Mouse (Mus musculus): ENCODE data around the gene Trmt2a. TPM values are rescaled to one million over a fixed set of nuclear protein-coding genes. Genes with fewer than 3 reads are reported as not detected.

The Trmt2a gene
- polyA plus RNA-seq, 1 experiment = 39.4 TPM

DNA sequence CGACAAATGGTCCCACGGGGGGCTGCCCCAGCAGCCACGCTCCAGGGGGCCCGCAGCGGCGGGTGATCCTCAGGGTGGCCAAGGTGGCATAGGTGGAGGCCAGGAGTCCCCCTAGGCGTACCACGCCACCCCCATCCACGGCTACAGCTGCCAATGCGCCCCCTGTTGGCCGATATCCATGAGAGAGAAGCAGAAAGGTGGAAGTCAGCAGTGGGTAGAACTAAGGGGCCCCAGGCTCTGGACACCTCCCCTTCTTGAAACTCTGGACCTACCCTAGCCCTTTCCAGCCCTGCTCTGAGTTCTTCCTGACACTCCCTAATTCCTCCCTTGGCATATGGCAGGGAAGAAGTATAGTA is 27.0 kb upstream of the Trmt2a start:
- no peaks in the 10 kb centered on the region for H3K27me3 ChIP-seq (replicated peaks; ENCODE audit: control insufficient read depth, insufficient read depth, low read length)
- DNase-seq = no peak
- no peaks in the 10 kb centered on the region for H3K4me1 ChIP-seq (ENCODE audit: control insufficient read depth, insufficient read depth, low read length)
- H3K4me3 ChIP-seq (ENCODE audit: insufficient read depth, low read depth, low read length) = no peak overlapping the region
- no peaks in the 10 kb centered on the region for H3K36me3 ChIP-seq (ENCODE audit: control insufficient read depth, insufficient read depth, low read length)
- no peak overlapping the region for H3K27ac ChIP-seq (ENCODE audit: insufficient read depth, low read depth, low read length)
- no peak for TF ChIP-seq POLR2A (IDR thresholded peaks at IDR 0.05; ENCODE audit: low read depth, low read length)
- no peak for TF ChIP-seq CTCF (conservative IDR thresholded peaks at IDR 0.05; ENCODE audit: insufficient read depth, insufficient read length, low read depth, low read length)
- WGBS = 82% methylated on average over 11 of the region's 11 CpGs

DNA sequence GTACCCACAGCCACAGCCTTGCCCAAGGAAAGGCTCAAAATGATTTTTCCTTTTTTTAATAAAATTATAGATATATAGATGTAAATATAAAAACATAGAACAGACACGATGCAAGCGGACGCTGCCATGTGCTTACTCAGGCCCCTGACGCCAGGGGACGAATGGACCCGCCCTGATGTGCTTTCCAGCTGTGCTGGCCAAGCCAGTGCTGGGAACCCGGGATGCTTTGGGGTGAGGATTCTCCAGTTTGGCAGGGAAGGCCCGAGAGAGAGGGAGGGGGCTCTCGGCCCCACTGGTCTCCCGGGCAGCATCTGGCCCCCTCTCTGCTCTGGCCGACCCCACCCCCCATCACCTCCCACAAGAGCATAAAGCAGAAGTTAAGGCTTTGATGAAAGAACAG is 26.3 kb upstream of the Trmt2a start:
- WGBS = 88% methylated on average over 11 of the region's 11 CpGs
- Histone ChIP-seq H3K36me3 (ENCODE audit: control insufficient read depth, insufficient read depth, low read length) (no peaks in the 10 kb centered on the region), H3K4me1 (ENCODE audit: control insufficient read depth, insufficient read depth, low read length) (no peaks in the 10 kb centered on the region), H3K27ac (ENCODE audit: insufficient read depth, low read depth, low read length) (no peak overlapping the region), H3K4me3 (ENCODE audit: insufficient read depth, low read depth, low read length) (no peak overlapping the region), H3K27me3 (replicated peaks; ENCODE audit: control insufficient read depth, insufficient read depth, low read length) (no peaks in the 10 kb centered on the region)
- TF ChIP-seq CTCF (conservative IDR thresholded peaks at IDR 0.05; ENCODE audit: insufficient read depth, insufficient read length, low read depth, low read length) (no peak), POLR2A (IDR thresholded peaks at IDR 0.05; ENCODE audit: low read depth, low read length) (no peak)
- no peak for DNase-seq

DNA sequence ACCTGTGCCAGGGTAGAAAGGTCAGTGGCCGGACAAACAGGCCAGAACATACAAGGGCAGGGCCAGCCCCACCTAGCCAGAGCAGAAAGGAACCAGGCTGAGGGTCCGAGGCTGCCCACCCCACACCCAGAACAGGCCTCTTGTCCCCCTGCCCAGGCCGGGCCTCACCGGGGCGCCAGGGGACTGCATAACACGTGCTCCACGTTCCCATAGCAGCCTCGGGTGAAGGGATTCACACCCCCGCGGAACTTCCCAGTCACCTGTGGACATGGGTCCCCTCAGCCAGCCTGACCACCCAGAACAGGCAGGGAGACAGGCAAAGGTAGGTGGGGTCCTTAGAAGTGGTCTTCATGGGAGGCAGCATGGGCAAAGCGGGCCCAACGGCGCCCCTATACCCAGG is 21.3 kb upstream of the Trmt2a start:
- Histone ChIP-seq H3K36me3 (ENCODE audit: control insufficient read depth, insufficient read depth, low read length) (no peaks in the 10 kb centered on the region), H3K27me3 (replicated peaks; ENCODE audit: control insufficient read depth, insufficient read depth, low read length) (no peaks in the 10 kb centered on the region), H3K4me3 (ENCODE audit: insufficient read depth, low read depth, low read length) (no peak overlapping the region), H3K27ac (ENCODE audit: insufficient read depth, low read depth, low read length) (no peak overlapping the region), H3K4me1 (ENCODE audit: control insufficient read depth, insufficient read depth, low read length) (0 out of 2 replicates have a peak, but pooled peaks cover 3% of the 10 kb centered on the region)
- no peak for TF ChIP-seq POLR2A (IDR thresholded peaks at IDR 0.05; ENCODE audit: low read depth, low read length)
- no peak for TF ChIP-seq CTCF (conservative IDR thresholded peaks at IDR 0.05; ENCODE audit: insufficient read depth, insufficient read length, low read depth, low read length)
- DNase-seq = no peak
- 89% methylated on average over 13 of the region's 13 CpGs for WGBS

DNA sequence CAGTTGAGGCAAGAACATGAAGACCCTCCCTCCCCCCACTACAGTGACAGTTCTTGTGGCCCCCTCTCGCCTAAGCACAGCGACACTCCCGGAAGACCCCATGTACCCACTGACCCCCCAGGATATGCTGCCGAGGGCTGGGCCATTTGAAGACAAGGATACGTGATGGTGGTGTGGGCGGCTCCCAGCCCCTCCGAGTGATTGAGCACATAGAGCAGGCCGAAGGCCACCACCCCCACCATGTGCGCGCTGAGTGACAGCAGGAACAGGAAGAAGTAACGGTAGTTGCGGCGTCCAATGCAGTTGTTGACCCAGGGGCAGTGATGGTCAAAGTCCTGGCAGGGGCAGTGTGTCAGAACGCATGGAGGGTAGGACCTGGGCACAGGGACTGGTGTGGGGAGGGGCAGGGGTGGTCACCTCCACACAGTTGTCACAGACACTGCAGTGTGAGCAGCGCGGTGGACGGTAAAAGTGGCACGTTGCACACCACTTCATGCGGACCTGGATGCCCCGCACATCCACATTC is 20.5 kb upstream of the Trmt2a start:
- Histone ChIP-seq H3K27me3 (replicated peaks; ENCODE audit: control insufficient read depth, insufficient read depth, low read length) (no peaks in the 10 kb centered on the region), H3K4me1 (ENCODE audit: control insufficient read depth, insufficient read depth, low read length) (0 out of 2 replicates have a peak, but pooled peaks cover 3% of the 10 kb centered on the region), H3K36me3 (ENCODE audit: control insufficient read depth, insufficient read depth, low read length) (no peaks in the 10 kb centered on the region), H3K4me3 (ENCODE audit: insufficient read depth, low read depth, low read length) (no peak overlapping the region), H3K27ac (ENCODE audit: insufficient read depth, low read depth, low read length) (no peak overlapping the region)
- TF ChIP-seq CTCF (conservative IDR thresholded peaks at IDR 0.05; ENCODE audit: insufficient read depth, insufficient read length, low read depth, low read length) (no peak), POLR2A (IDR thresholded peaks at IDR 0.05; ENCODE audit: low read depth, low read length) (no peak)
- 90% methylated on average over 20 of the region's 20 CpGs for WGBS
- DNase-seq = no peak

DNA sequence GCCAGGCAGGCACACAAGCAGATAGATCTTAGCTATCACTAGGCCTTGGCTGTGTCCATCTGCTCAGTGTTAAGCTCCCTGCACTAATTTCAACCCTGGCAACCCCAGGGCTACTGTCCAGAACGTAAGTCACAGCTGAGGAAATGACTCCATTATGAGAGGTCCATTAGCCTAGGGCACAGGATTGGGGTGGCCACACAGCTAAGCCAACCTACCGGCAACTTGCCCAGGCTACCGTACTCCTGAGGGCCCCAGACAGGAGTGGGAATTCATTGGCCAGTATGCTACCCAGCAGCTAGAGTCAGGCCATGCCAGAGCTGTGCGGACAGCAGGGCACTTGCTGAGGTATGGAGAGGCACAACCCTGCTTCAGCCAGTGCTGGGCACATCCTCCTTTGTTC is 19.6 kb upstream of the Trmt2a start:
- no peaks in the 10 kb centered on the region for H3K36me3 ChIP-seq (ENCODE audit: control insufficient read depth, insufficient read depth, low read length)
- H3K27me3 ChIP-seq (replicated peaks; ENCODE audit: control insufficient read depth, insufficient read depth, low read length) = no peaks in the 10 kb centered on the region
- WGBS = 82% methylated on average over 4 of the region's 4 CpGs
- no peak for DNase-seq
- H3K27ac ChIP-seq (ENCODE audit: insufficient read depth, low read depth, low read length) = no peak overlapping the region
- H3K4me3 ChIP-seq (ENCODE audit: insufficient read depth, low read depth, low read length) = no peak overlapping the region
- no peak for TF ChIP-seq POLR2A (IDR thresholded peaks at IDR 0.05; ENCODE audit: low read depth, low read length)
- no peak for TF ChIP-seq CTCF (conservative IDR thresholded peaks at IDR 0.05; ENCODE audit: insufficient read depth, insufficient read length, low read depth, low read length)
- H3K4me1 ChIP-seq (ENCODE audit: control insufficient read depth, insufficient read depth, low read length) = 0 out of 2 replicates have a peak, but pooled peaks cover 4% of the 10 kb centered on the region

DNA sequence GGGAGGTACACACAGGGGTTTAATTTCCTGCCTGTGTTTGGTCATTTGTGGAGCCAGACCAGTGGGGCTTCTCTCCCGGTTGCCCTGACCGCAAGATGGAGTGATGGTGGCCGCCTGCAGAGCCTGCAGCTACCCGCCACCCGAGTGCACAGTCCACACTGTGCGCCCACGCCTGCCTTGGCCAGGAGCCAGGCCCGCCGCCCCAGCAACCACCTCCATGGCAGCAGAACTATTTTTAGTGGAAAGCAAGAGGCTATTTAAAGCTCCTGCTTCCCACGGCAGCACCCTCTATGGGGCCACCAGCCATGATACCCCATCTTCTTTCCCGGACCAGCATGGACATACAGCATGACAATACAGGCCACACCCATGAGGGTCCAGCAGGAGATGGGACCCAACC is 18.9 kb upstream of the Trmt2a start:
- Histone ChIP-seq H3K4me3 (ENCODE audit: insufficient read depth, low read depth, low read length) (no peak overlapping the region), H3K36me3 (ENCODE audit: control insufficient read depth, insufficient read depth, low read length) (no peaks in the 10 kb centered on the region), H3K4me1 (ENCODE audit: control insufficient read depth, insufficient read depth, low read length) (0 out of 2 replicates have a peak, but pooled peaks cover 7% of the 10 kb centered on the region), H3K27me3 (replicated peaks; ENCODE audit: control insufficient read depth, insufficient read depth, low read length) (no peaks in the 10 kb centered on the region), H3K27ac (ENCODE audit: insufficient read depth, low read depth, low read length) (no peak overlapping the region)
- TF ChIP-seq POLR2A (IDR thresholded peaks at IDR 0.05; ENCODE audit: low read depth, low read length) (no peak), CTCF (conservative IDR thresholded peaks at IDR 0.05; ENCODE audit: insufficient read depth, insufficient read length, low read depth, low read length) (no peak)
- DNase-seq = peak; percentile 9
- WGBS = 35% methylated on average over 11 of the region's 11 CpGs

DNA sequence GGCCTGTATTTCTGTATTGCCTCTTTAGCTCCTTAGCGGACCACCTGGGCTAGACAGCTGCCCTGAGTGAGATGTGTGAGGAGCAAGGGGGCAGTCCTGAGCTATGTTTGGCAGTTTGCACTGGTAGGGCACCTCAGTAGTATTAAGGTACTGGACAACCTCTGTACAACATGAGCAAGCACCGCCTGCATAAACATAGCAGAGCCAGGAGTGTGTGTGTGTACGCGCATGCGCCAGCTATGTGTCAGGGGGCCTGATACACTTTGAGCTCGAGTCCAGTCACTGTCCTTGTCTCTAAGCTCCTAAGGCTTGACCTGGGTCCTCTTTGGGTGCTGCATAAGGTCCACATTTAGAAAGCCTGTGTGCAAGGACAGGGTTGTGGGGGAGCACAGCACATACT is 17.9 kb upstream of the Trmt2a start:
- H3K36me3 ChIP-seq (ENCODE audit: control insufficient read depth, insufficient read depth, low read length) = no peaks in the 10 kb centered on the region
- H3K27ac ChIP-seq (ENCODE audit: insufficient read depth, low read depth, low read length) = no peak overlapping the region
- no peaks in the 10 kb centered on the region for H3K27me3 ChIP-seq (replicated peaks; ENCODE audit: control insufficient read depth, insufficient read depth, low read length)
- no peak overlapping the region for H3K4me3 ChIP-seq (ENCODE audit: insufficient read depth, low read depth, low read length)
- DNase-seq = no peak
- WGBS = 85% methylated on average over 6 of the region's 6 CpGs
- 0 out of 2 replicates have a peak, but pooled peaks cover 7% of the 10 kb centered on the region for H3K4me1 ChIP-seq (ENCODE audit: control insufficient read depth, insufficient read depth, low read length)
- TF ChIP-seq POLR2A (IDR thresholded peaks at IDR 0.05; ENCODE audit: low read depth, low read length) (no peak), CTCF (conservative IDR thresholded peaks at IDR 0.05; ENCODE audit: insufficient read depth, insufficient read length, low read depth, low read length) (no peak)
